Mouse (Mus musculus) CD8-positive naive resting alpha-beta T cell, adult 2 months (primary cell): Measurements from ENCODE around the gene Ap5b1.

Experiments
- DNase-seq, 2 experiments: peaks; one replicate each; pipeline ENCODE4 v3.0.0; 2022; ENCODE audit warnings: low read depth in 2 of 2, low spot score in 2 of 2

Ap5b1 gene

DNA sequence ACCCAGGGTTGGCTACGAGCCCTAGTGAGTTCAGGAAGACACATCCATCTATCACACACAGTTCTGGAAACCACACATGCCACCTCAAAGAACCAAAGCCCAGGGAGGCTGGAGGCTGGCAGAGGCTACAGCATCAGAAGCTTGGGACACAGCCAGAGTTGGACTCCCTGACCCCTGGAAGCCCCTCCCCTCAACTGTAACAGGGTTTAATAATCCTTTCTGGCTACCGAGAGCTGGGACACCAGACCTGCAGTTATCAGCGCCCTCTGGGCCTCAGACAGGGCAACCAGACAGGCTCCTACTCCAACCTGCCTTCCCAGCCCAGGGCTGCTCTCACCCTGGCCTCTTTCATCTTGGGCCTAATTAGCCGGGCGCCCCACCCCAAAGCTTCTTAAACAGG is 1.5 kb upstream of the Ap5b1 start:
- DNase-seq: no peak

DNA sequence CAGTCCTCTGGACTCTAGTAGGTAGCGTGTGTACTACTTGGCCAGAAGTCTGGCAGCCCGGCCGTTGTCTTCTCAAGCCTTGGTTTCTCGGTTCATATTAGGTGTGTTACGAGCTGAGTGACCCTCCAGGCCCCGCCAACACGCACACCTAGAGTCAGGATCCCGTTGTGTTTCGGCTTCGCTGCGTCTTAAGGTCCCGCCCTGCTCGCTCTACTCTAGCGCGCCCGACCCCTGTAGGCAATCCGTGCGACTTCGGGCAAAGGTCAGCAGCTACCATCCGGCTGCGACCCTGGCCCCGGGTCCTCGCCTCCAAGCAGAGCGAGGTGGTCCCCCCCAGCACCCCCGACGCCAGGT is 668 bp upstream of the Ap5b1 start:
- DNase-seq: no peak

DNA sequence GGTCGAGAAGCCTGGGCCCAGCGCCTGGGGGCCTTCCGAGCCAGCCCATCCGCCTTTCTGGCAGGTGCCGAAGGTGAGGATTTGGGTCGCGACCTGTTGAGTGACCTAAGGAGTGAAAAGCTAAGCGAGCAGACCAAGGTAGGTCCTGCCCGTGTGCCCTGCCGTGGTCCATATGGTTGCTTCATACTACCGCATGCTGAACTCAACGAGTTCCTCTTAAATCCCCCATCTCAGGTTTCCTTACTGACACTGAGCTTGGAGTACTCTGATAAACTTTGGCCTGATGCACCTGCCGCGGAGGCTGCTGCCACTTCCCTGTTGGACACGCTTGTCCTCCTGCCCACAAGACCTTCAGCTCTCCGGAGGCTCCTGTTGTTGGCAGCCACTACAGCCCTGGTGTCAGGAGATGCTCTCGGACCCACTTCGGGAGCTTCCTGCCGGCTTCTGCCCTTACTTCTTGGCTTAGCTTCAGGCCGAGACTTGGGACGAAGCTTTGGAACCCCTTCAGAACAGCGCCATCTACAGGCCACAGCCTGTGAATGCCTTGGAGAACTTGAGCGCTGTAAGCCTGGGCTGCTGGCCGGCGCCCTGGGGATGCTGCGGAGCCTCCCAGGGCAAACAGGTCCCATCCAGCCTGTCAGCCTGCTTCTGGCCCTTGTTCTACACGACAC is 780 bp downstream of the Ap5b1 start:
- DNase-seq: peak; percentile 71 to 82

DNA sequence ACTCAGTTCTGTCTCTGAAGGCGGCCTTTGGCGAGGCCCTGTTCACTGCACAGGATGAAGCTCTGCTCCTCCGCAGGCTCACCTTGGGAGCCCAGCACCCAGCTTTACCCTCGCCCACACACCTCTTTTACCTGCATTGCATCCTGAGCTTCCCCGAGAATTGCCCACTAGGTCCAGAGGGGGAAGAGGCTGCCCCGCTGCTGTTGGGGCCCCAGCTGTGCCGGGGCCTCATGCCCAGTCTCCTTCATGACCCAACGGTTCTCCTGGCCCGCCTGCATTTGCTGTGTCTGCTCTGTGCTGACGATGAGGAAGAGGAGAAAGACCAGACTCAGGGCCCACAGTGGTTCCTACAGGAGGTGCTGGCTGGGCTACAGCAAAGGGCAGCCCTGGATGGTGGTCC is 1.7 kb downstream of the Ap5b1 start:
- no peak for DNase-seq

DNA sequence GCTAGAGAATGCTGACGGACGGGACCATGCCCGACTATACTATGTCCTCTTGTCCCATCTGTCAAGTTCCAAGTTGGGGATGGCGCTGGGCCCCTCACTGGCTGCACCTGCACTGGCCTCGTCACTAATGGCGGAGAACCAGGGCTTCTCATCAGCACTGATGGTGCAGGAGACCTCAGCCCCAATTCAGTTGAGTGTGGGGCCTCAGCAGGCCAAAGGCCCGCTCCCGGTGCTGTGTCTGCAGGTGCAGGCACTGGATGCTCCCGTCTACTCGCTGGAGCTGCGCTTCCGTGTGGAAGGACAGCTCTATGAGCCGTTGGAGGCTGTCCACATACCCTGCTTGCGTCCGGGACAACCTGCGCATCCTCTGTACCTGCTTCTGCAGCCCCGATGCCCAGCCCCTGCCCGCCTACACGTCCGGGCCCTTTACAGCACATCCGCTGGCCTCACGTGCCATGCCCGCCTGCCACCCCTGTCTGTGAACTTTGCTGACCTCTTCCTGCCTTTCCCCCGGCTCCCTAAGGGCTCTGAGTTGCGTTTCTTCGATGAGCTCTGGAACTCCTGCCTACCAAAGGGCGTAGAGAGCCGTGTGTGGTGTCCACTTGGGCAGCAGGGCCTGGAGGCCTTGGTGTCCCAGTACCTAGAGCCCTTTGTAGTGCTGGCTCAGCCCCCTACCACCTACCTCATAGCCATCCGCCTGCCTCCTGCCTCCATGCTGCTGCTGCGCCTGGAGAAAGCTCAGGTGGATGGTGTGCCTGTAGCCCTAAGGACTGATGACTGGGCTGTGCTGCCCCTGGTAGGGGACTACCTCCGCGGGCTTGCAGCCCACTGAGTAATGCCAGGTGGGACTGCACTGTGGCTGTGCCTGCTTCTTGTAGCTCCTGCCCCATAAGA is 2.8 kb downstream of the Ap5b1 start:
- DNase-seq: no peak

DNA sequence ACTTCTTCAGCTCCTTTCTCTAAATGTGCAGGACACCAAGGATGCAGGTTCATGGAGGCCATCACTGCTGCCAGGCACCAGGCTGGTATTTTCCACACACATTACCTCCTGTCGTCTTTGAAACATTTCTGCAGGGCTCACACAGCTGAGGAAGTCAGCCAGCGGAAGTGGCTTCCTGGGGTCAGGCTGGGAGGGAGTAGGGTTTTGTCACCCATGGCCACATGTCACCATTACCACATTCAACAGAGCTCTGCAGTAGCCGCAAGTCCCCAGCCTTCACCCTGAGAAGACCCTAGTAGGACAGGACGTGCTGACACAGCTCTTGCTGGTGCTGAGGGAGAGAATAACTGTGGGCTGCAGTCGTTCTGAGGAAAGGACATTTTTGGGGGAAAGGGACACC is 4.0 kb downstream of the Ap5b1 start:
- peak in 1 of 2 experiments; percentile 30 for DNase-seq

DNA sequence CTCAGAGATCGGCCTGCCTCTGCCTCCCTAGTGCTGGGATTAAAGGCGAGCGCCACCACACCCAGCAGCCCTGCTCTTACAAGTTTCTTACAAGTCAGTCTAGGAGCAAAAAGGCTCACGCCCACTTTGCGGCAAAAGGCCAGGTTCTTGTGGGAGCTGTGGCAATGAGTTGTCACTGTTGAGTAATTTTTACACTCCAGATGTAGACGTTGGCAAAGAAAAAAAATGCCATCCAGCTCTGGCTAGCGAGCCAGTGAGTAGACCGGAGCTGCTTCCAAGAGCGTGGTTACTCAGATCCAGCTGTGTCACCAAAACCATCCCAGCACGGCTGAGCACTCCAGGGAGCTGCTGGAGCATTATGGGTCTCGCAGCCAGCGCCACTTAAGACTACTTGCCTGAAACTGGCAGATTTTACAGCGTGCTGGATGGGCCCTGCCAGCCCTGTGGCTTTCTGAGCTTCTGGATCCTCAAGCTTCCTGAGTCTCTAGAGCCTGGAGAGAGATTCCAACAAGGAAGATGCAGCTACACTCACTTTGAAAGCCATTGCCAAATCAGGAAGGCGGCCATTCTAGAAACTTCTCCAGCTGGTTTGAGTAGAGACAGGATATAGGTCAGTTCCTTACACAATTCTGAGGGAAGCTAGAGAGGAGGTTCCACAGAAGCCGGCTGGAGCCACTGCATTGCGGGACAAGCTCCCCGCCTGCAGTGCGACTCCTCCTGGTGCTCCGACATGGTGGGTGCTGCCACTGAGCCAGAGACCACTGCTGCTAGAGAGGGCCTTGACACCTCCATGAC is 4.7 kb downstream of the Ap5b1 start:
- DNase-seq: no peak

DNA sequence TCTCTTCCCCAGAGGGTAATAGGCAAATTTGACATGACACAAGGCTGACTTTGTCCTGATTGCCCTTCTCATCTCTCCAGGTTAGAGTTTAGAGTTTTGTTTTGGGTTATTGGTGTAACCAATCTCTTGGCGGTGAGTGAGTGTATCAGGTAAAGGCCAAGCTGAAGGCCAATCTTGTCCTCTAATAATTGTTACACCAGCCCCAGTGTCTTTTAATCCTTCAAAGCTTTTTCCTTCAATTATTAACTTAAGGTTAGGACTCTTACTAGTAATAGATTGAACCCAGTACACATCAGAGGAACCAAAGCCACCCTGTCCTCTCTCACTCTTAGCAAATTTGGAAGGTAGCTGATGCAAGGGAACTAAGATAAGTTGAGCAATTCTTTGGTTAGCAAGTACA is 7.5 kb downstream of the Ap5b1 start:
- DNase-seq: no peak

DNA sequence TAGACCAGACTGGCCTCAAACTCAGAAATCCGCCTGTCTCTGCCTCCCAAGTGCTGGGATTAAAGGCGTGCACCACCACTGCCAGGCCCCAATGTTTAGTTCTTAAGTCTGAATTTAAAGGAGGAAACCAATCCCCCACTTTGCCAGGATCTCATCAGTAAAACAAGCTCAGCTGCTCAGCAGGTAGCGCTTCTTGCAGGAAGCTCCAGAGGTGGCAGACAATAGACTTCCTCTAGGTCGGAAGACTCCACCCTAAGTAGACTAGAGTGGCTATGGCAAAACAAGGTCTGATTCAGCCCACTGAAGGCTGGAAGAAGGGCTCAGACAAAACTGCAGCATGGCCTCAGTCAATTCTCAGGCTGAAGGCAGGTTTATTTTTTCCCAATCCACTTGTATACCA is 12.1 kb downstream of the Ap5b1 start:
- DNase-seq: no peak

DNA sequence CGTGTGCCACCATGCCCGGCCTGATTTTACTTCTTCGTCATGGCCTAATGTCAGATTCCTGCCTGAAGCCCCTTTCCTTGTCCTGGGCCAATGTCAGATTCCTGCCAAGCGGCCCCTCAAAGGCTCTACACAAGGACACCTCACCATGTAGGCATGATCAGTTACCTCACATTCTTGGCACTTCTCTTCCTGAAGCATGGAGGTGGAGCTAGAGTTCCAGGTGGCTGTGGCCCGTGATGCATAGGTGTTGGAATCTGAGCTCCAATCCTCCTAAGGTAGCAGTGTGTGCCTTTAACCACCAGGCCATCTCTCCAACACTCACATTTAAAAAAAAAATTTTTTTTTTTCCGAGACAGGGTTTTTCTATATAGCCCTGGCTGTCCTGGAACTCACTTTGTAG is 13.0 kb downstream of the Ap5b1 start:
- no peak for DNase-seq

DNA sequence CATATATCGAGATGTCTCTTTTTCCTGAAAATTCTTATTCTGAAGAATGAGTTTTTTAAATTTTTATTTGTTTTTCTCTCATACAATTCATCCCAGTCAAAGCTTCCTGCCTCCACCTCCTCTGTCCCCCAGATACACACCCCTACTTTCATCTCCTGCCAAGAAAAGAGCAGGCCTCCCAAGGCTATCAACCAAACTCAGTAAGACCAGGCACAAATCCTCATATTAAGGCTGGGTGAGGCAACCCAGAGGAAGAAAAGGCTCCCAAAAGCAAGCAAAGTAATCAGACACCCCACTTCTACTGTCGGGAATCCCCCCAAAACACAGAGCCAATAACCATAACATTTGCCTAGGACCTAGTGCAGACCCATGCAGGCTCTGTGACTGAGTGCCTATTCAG is 14.2 kb downstream of the Ap5b1 start:
- no peak for DNase-seq

DNA sequence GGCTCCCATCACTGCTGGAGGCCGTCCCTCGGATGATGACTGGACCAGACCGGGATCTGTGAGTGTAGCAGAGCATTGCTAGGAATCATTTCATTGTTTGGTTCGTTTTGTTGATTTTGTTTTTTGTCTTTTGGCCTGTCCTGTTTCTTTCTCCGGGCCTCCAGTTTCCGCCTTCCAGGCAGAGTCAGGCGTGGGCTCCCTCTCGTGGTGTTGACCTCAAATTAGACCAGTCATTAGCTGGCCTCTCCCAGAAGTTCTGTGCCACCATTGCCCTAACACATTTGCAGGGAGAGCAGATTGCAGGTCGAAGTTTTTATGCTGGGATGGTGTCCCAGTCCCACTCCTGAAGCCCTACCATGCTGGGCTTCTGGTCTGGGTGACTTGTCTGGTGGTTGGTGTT is 21.3 kb downstream of the Ap5b1 start:
- no peak for DNase-seq

DNA sequence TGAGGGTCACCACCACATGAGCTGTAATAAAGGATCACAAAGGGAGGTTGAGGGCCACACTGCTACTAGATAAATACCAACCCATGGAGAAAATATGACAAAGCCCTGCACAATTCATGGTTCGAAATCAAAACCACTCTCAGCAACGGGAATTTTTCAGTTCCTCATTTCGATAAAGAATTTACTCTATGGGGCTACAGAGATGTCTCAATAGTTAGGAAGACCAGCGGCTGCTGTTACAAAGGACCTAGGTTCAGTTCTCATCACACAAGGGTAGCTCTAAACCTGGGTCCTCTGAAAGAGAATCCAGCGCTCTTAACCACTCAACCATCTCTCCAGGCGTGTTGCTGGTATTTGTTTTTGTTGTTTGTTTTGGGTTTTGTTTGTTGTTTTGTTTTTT is 24.1 kb downstream of the Ap5b1 start:
- DNase-seq: no peak

DNA sequence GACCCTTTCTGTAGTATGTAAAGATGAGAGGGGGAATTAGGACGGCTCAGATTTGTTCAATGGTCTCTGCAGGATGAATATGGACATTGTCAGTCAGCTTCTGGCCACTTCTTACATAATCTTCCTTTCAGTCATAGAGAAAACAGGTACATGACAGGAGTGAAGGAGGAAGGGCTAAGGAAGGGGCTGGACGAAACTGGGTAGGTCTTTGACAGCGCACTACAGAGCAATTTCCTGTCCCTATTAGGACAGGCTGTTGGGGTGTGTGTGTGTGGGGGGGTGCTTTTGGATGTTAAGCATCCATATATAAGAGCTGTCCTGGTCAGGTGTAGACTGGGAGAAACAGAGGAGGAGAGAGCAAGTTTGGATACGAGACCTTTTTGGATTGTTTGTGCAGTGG is 31.4 kb downstream of the Ap5b1 start:
- DNase-seq: no peak

DNA sequence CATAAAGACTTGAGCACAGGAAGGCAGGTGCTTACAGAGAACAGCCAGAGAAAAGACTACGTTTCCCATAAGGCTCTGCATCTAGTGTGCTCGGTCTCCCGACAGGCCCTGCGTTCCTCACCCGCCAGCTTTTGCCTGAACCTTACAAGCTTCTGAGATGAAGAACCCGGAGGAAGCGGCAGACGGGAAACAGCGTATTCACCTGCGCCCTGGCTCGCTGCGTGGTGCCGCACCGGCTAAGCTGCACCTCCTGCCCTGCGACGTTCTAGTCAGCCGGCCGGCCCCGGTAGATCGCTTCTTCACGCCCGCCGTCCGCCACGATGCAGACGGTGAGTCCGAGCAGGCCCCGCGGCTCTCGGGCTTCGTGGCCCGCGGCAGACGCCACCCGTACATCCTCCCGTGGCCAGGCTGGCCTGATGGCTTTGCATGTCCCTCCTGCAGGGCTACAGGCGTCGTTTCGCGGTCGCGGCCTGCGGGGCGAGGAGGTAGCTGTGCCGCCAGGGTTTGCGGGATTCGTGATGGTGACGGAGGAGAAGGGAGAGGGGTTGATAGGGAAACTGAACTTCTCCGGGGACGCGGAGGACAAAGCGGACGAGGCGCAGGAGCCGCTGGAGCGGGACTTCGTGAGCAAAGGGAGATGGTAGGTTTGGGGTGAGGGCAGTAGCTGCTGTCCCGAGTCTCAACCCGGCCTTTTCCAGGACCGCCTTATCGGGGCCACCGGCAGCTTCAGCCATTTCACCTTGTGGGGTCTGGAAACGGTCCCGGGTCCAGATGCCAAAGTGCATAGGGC is 34.1 kb downstream of the Ap5b1 start, which contains the start of gene Rnaseh2c:
Gene Rnaseh2c, plus strand, starts transcription at position 122 of the 790 bp plus-strand sequence.
- peak; percentile 79 to 82 for DNase-seq

DNA sequence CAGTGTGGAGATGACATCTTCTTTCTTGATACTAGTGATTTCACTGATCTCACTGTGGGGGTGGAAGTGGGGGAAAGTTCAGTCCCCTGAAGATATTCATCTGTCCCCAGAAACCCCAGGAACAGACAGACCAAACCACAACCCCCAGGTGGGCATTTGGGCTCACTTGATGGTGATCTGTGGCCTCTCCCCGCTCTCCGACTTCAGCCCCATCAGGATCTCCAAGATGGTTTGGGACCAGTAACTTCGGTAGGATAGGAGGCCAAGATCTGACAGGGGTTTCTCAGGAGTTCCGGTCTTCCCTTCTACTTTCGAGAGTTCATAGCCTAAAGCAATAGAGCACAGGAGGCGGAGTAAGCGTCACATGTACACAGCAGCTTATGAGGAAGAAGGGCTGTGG is 35.8 kb downstream of the Ap5b1 start:
- no peak for DNase-seq

DNA sequence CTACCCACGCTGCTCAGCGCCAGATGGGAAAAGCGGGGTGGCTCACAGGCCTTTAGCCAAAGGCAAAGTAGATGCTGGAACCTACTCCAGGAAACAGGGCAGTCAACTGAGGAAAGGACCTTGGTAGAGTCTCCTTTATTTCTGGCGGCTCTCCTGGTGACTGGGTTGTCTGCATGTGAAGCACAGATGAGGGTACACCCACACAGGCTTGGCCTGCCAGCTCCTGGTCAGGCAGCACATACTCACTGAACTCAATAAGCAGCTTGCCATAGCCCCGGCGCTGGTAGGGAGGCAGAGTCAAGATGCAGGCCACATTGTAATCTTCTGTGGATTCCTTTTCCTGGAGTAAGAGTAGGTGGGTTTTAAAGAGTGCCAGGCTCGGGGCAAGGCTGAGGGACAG is 37.3 kb downstream of the Ap5b1 start:
- no peak for DNase-seq

DNA sequence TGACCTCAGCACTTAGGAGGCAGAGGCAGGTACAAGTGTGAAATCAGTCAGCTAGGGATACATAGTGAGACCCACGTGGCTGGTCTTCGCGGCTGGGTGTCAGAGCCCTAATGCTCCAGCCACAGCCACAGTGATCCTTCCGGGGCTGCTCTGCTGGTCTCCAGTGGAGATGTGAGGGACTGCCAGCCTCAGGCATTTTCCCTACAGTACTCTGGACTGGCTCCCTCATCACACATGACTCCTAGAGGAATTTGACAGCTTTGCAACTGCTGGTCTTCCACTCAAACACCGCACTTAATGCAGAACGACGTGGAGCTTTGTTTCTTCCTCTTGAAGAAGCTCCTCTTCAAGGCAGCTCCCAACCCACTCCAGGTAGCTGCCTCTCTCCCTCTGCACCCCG is 38.4 kb downstream of the Ap5b1 start:
- no peak for DNase-seq

DNA sequence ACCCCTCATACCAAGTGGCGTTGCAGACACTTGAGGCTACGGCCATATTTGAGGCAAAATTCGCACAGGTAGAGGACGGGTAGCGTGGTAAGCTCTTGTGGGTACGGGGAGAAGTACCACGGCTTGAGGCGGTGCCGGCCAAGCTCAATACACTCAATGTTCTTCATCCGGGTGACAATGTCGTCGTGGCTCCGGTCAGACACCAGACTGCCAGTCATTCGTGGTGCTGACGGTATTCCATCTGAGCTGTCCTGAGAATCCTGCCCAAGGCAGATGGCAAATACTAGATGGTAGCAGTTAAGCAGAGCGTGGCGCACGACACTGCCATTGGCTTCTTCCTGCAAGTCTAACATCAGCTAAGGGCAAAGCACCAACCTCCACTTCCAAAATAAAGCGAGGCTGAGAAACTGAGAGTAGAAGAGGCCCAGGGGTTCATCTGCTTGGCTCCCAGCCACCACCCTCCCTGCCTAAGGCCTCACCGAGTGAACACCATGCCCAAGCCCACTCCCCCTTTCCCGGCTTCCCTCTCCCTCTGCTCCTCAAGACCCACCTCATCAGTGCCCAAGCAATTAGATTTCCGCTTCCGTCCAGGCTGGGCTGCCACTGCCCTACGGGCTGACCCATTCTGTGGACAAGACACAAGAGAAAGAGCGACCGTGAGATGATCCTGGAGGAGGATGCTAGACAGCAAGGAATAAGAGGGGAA is 40.0 kb downstream of the Ap5b1 start:
- no peak for DNase-seq

DNA sequence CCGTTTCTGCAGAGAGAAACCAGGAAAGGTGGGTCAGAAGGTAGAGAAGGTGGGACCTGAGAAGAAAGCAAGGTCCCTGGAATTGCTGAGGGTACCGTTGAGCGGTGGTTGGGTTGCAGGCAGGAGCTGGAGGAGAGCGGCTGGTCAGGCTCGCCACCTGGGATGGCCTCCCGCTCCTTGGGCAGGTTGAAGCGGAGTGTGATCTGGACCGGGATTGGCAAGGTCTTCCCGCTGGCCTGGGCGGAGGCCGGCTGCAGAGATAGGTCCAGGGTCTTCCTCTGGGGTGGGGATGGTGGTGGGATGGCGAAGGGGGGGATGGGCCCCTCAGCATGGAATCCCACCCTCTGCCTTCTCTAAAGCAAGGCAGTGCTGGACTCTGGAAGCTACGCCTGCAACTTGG is 40.9 kb downstream of the Ap5b1 start:
- no peak for DNase-seq

DNA sequence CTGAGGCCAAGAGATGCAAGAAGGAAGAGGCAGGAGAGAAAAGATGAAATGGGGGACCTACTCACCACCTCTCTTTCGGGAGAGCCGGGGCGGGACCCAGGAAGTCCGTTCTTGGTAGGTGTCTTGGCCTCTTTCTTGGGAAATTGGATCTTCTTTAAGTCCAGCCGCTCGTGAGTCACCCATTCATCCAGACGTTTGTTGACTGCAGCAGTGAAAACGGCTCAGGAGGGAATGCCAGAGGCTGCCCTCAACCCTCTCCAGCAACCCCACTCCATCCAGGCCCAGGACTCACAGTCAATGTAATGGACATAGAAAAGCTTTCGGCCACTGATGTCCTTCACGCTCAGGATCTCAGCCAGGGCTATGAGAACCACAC is 41.3 kb downstream of the Ap5b1 start:
- no peak for DNase-seq
